Mouse (Mus musculus) kidney, adult 2 months (tissue): Measurements from ENCODE around the gene Rad52.

Experiments used
- CTCF ChIP-seq: fragments of 200-500 bp; conservative IDR thresholded peaks from 2 replicates; pipeline ENCODE4 v1.5.1; 2011; ENCODE audit warnings: low read depth, mild to moderate bottlenecking, control low read depth, low read length, moderate library complexity, mixed read lengths; ENCODE audit not compliant: insufficient read depth, insufficient read length
- POLR2A ChIP-seq: fragments of 200-500 bp; IDR thresholded peaks from one replicate; pipeline ENCODE4 v1.6.1; 2011; ENCODE audit warnings: low read depth, low read length, control low read depth

DNA sequence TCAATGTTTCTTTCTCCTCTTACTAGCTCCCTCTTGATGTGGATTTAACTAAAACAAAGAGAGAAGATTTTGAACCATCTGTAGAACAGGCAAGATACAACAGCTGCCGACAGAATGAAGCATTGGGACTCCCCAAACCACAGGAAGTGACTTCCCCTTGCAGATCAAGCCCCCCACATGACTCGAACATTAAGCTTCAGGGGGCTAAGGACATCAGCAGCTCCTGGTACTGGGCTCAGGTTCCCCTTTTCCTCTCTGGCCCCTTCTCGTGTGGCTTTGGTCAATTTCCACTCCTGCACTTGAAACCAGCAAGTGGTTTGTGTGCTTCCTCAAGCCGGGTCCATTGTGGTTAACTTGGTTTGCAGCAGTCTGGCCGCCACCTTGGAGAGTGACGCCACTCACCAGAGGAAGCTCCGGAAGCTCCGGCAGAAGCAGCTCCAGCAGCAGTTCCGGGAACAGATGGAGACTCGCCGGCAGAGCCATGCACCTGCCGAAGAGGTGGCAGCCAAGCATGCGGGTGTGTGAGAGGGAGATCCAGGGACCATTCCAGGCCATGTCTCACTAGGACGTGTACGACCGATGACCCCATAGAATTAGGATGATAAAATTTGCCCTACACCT is 16.2 kb downstream of the Rad52 start:
- TF ChIP-seq POLR2A (no peak), CTCF (no peak)
